Mouse (Mus musculus) ovary, postnatal 36 days (tissue): ENCODE measurements around the gene Tm7sf2.
A peak's percentile ranks its signal among the peaks of the same experiment; 100 is the strongest.

Source experiments
- DNase-seq: peaks from one replicate; pipeline ENCODE4 v3.0.0; 2022; ENCODE audit warnings: low spot score, mixed read lengths

The Tm7sf2 gene

GRCm38 (mm10) chr19:6067724-6068415, at the start of gene Tm7sf2:
Gene Tm7sf2 (minus strand): TSS chr19:6068373.
- peak; percentile 92 for DNase-seq

GRCm38 (mm10) chr19:6117346-6117985, 49.3 kb upstream of the Tm7sf2 start:
- DNase-seq = no peak

- DNase-seq = no peak
Observed at GRCm38 (mm10) chr19:6116113-6116850, 48.1 kb upstream of the Tm7sf2 start.

GRCm38 (mm10) chr19:6113116-6113515, 44.9 kb upstream of the Tm7sf2 start:
- DNase-seq = no peak

GRCm38 (mm10) chr19:6105586-6105985, 37.4 kb upstream of the Tm7sf2 start, which contains the start of gene Naaladl1:
Gene Naaladl1 (plus strand): TSS chr19:6105782.
- DNase-seq = no peak

- no peak for DNase-seq
Observed at GRCm38 (mm10) chr19:6104476-6104875, 36.3 kb upstream of the Tm7sf2 start.

- DNase-seq = no peak
Observed at GRCm38 (mm10) chr19:6102169-6102853, 34.1 kb upstream of the Tm7sf2 start.

- DNase-seq = no peak
Observed at GRCm38 (mm10) chr19:6101186-6101585, 33.0 kb upstream of the Tm7sf2 start.

- DNase-seq = no peak
Observed at GRCm38 (mm10) chr19:6097847-6098246, 29.7 kb upstream of the Tm7sf2 start.

GRCm38 (mm10) chr19:6094119-6094518, 25.9 kb upstream of the Tm7sf2 start, which contains the start of gene AC131692.1:
Gene AC131692.1 (plus strand): TSS chr19:6094419.
- DNase-seq = no peak

GRCm38 (mm10) chr19:6088841-6089240, 20.7 kb upstream of the Tm7sf2 start:
- no peak for DNase-seq

- DNase-seq = peak; percentile 52
Observed at GRCm38 (mm10) chr19:6085417-6085879, 17.3 kb upstream of the Tm7sf2 start.

GRCm38 (mm10) chr19:6084478-6085248, 16.5 kb upstream of the Tm7sf2 start, which contains the start of the genes Zfpl1 and Cdca5:
Gene Zfpl1 (minus strand): TSS chr19:6084956.
Gene Cdca5 (plus strand): TSS chr19:6084983.
- peak; percentile 94 for DNase-seq

GRCm38 (mm10) chr19:6082156-6082555, 14.0 kb upstream of the Tm7sf2 start, which contains the start of gene Gm28374:
Gene Gm28374 (minus strand): TSS chr19:6082256.
- DNase-seq = no peak

- no peak for DNase-seq
Observed at GRCm38 (mm10) chr19:6079983-6080480, 11.9 kb upstream of the Tm7sf2 start, which contains the start of gene Tmem262. Gene Tmem262 (plus strand): TSS chr19:6080033.

GRCm38 (mm10) chr19:6076564-6077393, 8.6 kb upstream of the Tm7sf2 start, which contains the start of gene Vps51:
Gene Vps51 (minus strand): TSS chr19:6077231.
- DNase-seq = peak; percentile 77

- no peak for DNase-seq
Observed at GRCm38 (mm10) chr19:6073889-6074288, 5.7 kb upstream of the Tm7sf2 start.

- no peak for DNase-seq
Observed at GRCm38 (mm10) chr19:6071261-6071660, 3.1 kb upstream of the Tm7sf2 start.

GRCm38 (mm10) chr19:6070571-6071250, 2.5 kb upstream of the Tm7sf2 start:
- DNase-seq = no peak
